Mouse (Mus musculus): ENCODE results near the gene Fam69a.
"Not testable (repeated sequence)": the region's sequence is repeated elsewhere in the genome, so short reads cannot be mapped to it uniquely, and the experiment has no call there.

Gene Fam69a

DNA sequence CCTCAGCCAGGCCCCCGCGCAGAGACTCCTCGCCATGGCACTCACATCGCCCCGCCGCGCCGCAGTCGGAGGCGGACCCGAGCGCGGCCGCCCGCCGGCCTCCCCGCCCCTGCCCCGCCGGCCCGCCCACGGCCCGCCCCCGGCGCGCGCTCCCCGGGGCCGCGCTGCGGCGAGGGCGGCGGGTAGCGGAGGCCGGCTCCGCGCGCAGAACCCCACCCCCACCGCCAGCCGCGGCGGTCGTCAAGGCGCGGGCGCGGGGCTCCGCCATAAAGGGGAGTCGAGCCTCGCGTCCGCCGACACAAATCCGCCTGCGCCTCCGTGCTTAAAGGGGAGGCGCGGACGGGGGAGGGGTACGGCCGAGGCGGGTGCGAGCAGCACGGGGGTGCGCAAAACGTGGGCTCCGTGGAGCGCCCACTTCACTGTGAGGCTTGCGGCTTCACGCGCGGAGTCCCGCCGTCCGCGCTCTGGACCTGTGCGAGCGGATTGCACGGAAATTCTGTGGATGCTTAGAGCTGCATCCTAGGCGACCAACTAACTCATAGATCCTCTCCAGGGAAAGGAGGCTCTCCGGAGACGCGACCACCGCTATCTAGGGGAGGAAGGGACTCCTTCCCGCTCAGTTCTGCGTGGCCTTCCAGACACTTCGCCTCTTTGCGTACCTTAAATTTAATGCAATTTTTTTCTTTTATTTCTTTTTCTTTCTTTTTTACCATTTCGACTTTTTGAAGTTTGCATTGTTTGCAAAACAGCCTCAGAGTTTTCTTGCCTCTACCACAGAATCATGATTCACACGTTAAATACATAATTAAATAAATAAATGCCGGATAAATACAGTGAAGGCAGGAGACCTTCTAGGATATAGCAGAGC lies at the start of gene Fam69a:
Fam69a (minus strand) TSS at position 119 of the 868 bp plus-strand sequence.
- DNase-seq = peak; percentile 93 to 94

- DNase-seq = no peak
Observed at GRCm38 (mm10) chr5:108035523-108035922, 48.6 kb upstream of the Fam69a start.

GRCm38 (mm10) chr5:108034194-108034593 lies 47.3 kb upstream of the Fam69a start:
- DNase-seq = peak; percentile 30 to 58

DNA sequence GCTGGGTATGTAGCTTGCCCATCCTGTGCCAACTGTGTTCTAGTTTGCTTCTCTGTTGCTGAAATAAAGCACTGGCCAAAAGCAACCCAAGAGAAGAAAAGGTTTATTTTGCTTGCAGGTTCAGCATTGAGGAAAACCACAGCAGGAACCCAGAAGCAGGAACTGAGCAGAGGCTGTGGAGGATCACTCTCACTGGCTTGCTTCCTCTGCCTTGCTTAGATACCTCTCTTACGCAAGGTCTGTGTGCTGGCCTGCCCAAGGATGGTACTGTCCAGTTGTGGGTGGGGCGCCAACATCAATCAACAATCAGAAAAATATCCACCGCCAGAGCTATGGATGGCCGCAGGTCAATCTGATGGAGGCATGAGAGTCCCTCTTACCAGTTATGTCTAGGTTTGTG lies 44.4 kb upstream of the Fam69a start:
- DNase-seq = no peak

GRCm38 (mm10) chr5:108029968-108030367 lies 43.1 kb upstream of the Fam69a start:
- peak; percentile 21 to 38 for DNase-seq

DNA sequence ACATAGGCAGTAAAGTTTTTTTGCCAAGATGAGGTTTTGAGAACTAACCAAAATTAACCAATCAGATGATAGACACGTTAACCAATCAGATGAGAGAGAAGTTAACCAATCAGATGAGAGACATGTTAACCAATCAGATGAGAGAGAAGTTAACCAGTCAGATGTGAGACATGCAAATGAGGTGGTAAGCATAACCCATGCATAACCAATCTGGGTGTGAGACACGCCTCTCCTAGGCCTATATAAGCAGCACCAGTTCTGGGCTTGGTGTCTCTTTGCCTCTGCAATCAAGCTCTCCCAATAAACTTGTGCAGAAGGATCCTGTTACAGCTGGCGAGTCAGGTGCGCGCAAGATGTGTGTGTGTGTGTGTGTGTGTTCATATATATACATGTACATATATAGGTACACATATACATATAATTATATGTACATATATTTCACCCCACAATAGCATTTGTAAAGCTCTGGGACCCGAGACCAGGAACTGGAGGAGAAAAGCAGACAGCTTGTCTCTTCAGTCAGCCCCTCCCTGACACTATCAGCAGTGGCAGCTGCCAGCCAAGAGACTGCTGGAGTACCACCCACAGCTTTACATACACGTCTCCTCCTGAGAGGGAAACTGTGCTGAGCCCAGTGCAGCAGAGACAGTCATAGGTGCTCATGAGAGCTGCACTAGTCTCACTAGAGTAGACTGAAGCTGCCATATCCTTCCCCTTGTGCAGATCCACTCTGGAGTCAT lies 42.1 kb upstream of the Fam69a start:
- DNase-seq = not testable (repeated sequence)

GRCm38 (mm10) chr5:108028230-108028629 lies 41.3 kb upstream of the Fam69a start:
- no peak for DNase-seq

GRCm38 (mm10) chr5:108021346-108021745 lies 34.5 kb upstream of the Fam69a start:
- no peak for DNase-seq

DNA sequence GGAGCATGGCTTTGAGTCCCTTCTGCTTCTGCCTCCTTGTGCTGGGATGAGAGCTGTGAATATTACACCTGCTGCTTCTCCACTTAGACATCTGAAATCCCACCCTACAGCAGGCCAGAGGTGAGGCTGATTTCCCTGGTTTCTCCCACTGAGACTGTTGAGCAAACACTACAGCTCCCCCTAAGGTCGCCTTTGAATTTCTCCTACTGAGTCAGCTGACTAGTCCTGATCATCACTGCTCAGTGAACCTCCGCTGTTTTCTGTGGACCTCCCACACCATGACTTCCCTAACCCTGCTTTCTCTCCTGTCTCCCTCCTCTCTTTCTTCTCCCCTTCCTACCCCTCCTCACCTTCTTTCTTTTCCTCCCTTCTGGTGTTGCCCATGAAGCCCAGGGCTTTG lies 32.5 kb upstream of the Fam69a start:
- DNase-seq = no peak

- DNase-seq = no peak
Observed at GRCm38 (mm10) chr5:108017232-108017631, 30.3 kb upstream of the Fam69a start.

- no peak for DNase-seq
Observed at GRCm38 (mm10) chr5:108015422-108015821, 28.5 kb upstream of the Fam69a start.

DNA sequence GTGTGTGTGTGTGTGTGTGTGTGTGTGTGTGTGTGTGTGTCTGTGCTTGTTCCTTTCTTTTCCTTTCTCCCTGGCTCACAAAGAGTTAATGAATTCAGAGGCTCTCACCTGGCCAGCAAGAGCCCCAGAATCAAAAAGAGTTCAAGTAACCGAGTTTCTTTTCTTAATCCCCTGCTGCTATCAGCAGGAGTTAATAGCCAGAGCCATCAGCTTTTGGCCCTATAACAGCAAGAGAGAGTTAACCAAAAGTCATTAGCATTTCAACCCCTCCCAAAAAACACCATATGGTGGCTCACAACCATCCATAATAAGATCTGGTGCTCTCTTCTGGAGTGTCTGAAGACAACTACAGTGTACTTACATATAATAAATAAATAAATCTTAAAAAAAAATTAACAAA lies 27.3 kb upstream of the Fam69a start:
- DNase-seq = no peak

DNA sequence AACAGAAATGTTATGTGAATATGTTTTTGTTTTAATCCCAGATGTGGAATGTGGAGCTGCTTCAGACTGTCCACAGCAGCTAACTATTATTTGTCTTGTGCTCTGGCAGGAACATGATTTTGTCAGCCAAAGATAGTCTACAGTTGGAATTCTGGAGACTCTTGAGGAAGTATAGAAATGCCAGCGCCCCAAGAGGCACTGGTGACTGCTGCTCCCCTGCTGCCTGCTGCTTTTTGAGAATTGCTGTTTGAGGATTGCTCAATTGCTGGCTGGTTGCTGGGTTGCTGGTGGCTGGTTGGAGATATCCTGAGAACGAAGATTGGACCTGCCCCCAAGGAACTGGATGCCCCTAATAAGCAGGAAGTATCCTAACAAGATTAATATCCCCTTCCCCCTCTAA lies 22.8 kb upstream of the Fam69a start:
- DNase-seq = no peak

GRCm38 (mm10) chr5:108005134-108005533 lies 18.2 kb upstream of the Fam69a start:
- peak in 1 of 2 experiments; percentile 19 for DNase-seq

- no peak for DNase-seq
Observed at GRCm38 (mm10) chr5:108002734-108003133, 15.8 kb upstream of the Fam69a start.

GRCm38 (mm10) chr5:108000776-108001548 lies 14.1 kb upstream of the Fam69a start:
- peak; percentile 62 to 68 for DNase-seq

GRCm38 (mm10) chr5:107997717-107998116 lies 10.8 kb upstream of the Fam69a start:
- no peak for DNase-seq

DNA sequence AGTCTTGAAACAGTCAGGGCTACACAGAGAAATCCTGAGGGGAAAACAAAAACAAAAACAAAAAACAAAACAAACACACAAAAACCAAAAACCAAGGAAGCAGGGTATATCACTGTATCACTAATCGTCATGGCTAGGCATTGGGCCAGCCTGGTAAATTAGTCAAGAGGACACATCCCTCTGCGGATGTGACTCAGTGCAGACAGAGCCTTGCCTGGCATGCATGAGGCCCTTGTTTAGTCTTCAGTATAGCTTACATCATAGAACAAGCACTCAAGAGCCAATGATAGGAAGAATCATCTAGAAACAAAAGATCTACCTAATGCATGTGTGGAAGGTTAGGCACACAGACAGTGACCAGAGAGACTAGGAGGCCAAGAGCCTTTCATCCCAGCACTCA lies 9.1 kb upstream of the Fam69a start:
- DNase-seq = no peak

GRCm38 (mm10) chr5:107987835-107988251 lies 958 bp upstream of the Fam69a start:
- no peak for DNase-seq

GRCm38 (mm10) chr5:107986255-107986966 lies 474 bp downstream of the Fam69a start:
- peak; percentile 68 to 77 for DNase-seq

- DNase-seq = no peak
Observed at GRCm38 (mm10) chr5:107983946-107984345, 2.9 kb downstream of the Fam69a start.

- DNase-seq = no peak
Observed at GRCm38 (mm10) chr5:107982016-107982415, 4.9 kb downstream of the Fam69a start.
